Mouse (Mus musculus) gastrocnemius, postnatal 4 days (tissue): ENCODE data around the gene Vav3. TPM values are rescaled to one million over a fixed set of nuclear protein-coding genes. Genes with fewer than 3 reads are reported as not detected.
A peak's percentile ranks its signal among the peaks of the same experiment; 100 is the strongest.

Source experiments
- DNase-seq, 2 experiments: peaks; one replicate each; pipeline ENCODE4 v3.0.0; 2021 to 2022; ENCODE audit warnings: low spot score in 2 of 2, mixed read lengths in 2 of 2
- total RNA-seq, 2 experiments: library from RNA; stranded (reverse); gene quantifications; 2 replicates each; pipeline ENCODE4 v1.2.3; 2021

The Vav3 gene
- total RNA-seq, 2 experiments from 2014 or later, result 11.5 to 12.1 TPM

DNA sequence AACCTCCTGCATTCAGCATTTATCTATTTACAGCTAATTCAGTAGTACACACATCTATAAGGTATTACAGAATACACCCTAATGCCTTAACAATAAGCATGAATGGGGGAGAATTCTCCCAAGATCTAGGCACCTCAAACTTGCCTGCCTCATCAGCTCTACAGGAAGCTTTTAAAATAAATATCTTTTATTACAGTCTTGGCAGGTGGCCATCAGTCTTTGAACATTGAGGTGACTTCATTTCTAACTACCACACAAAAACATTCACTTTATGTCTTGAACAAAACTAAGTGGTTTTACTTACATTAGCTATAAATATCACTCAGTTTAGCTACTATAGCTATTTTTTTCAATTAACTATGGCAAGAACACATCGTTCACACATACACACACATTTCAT, 332.5 kb downstream of the Vav3 start:
- no peak for DNase-seq

DNA sequence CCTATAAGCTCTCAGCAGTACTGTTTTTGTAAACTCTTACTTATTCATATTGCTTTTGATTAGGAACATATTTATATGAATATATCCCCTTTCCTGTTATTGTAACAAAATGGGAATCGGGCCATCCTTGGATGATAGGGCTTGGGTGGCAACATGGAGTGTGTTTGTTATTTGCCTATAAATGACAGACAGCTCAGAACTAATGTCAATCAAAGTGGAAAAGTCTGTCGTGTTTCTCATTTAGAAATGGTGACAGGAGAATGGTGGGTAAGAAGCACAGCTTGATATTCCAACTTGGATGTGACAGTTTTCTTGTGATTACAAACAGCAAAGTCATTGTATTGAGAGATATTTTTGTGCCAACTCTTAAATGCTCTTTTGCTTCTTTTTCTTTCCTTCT, 339.8 kb downstream of the Vav3 start:
- DNase-seq, result no peak

DNA sequence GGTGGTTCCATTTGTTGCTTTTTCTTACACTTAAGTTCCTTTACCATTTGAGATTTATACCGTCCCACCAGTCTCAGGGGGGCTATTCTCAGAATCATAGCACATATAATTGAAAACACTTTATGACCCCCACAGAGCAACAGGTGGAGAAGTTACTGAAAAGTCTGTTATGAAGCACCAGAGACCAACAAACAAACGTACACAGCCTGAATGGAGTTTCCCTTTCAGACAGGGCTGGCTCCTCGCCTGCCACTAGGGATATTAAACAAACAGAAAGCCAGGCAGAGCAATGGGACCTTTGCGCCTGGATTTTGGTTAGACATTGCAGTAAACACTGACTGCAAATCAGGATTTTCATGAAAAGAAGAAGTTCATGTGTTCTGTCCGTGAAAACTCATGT, 341.4 kb downstream of the Vav3 start:
- no peak for DNase-seq

DNA sequence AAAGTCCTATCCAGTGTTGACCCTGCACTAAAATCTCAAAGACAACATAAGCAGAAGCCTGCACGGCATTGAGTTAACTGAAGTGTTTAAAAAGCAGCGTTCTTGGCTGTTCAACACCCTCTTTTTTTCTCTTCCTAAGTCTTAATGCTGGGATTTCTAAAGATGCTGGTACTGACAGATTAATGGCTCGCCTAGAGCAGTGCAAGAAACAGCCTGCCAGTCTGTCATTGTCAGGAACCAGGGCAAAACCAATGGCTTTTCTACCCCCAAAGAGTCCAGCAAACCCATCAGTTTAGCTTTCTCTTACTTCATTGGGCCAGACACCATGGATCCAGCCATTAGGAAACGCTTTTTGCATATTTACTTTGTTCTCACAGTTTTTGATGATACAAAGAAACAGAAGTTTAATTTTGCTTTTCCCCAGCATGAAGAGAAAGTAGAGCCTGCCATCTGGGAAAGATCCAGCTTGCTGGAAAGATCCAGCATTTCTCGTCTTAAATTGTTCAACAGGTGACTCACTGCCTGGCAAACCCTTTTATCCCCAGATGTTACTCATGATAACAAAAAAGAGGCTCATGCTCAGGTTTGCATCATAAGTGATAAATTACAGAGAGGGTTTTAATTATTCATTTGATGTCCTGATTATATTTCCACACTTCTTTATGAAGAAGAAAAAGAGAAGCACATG, 343.3 kb downstream of the Vav3 start:
- DNase-seq, result peak in 1 of 2 experiments; percentile 32

DNA sequence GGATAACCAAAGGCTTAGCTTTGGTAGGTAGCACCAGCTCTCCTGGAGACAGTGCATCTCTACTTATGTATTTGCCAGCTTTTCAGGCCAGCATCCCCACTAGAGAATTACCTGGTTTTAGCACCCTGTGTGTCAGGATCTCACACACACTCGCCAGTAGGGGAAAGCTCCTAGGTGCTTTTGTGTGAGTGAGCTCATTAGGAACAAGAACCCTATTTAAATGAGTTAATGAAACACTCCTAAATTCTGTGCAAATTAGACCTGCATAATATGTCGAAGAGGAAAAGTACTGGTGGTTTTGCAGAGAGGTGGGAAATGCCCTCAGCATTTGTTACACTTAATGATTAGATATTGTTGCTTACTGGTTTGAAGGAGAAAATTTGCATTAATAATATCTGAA, 350.1 kb downstream of the Vav3 start:
- no peak for DNase-seq

DNA sequence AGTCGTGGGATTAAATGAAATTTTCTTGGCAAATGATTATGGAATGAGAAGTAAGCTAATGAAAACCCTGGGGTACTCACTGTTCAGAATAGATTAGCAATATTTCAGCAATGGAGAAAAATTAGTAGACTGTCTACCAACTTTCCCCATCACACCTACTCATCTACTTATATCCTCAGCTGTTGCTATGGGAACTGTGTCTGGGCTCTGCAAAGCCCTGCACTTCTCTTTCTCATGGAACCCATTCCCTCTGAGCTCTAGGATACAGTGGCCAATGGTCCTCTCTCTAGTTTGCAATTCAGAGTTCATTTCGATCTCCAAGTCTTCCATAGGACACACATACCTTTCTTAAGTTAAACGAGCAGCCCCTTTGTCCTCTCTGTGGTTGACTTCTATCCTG, 352.2 kb downstream of the Vav3 start:
- DNase-seq, result no peak

DNA sequence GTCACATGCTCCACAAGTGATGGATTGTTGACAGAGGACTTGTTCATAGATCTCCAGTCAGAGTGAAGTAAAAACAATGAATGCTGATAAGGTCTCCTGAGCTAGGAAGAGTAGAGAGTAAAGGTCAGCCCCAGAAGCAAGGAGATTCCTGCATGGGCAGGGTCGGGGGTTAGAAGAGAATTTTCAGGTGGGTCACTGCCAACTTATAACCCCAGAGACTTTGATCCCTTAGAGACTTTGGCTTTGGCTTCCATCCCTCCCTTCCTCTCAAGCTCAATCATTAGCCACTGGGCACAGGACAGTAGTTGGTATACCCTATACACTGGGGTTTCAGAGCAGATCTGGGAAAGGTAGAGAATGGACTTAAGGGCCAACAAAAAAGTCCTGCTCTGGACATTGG, 360.8 kb downstream of the Vav3 start:
- DNase-seq, result no peak

DNA sequence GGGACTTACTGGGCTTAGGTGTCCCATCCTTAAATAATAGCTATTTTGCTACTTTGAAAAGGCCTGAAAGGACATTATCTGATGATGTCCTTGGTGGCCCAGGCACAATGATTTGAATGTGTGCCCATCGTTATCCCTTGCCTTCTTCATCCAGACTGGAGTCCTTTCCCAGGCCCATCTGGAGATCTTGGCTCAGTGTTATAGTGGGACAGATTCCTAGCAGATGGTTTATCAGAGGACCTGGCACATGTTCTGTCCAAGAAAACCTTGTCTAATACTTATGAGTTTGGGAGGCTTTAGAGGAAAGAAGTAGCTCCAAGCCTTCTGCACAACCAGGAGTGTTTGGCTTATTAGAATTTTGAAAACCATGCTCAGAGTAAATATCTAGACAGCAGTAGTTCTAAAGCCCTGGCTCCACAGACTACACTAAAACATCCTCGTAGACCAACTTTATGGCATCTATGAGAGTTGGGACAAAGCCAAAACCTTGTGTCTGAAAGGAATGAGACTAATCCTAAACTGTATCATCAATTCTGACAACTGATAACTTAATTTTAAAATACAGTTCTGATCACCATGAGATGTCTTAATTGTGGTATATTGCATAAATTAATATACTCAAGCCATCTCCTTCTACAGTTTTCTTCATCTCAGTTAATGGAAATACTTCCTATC, 367.5 kb downstream of the Vav3 start:
- DNase-seq, result no peak

DNA sequence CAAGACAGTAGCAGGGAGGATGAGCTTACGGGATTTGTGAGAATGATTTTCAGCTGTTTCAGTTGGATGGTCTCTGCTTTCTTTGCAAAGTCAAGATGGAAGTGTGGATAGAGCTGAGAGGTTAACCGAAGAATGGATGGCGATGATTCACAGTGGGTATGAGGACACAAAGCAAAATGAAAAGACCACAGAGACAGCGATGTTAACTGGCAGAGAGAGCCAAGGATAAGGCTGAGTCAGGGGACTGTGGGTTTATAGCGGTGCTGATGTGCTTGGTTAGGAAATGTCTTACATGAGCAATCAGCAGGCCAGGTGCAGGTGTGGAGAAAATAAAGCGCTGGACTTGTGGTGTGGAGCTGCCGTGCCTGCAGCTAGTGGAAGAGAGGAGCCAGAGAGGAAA, 371.3 kb downstream of the Vav3 start:
- DNase-seq, result no peak

DNA sequence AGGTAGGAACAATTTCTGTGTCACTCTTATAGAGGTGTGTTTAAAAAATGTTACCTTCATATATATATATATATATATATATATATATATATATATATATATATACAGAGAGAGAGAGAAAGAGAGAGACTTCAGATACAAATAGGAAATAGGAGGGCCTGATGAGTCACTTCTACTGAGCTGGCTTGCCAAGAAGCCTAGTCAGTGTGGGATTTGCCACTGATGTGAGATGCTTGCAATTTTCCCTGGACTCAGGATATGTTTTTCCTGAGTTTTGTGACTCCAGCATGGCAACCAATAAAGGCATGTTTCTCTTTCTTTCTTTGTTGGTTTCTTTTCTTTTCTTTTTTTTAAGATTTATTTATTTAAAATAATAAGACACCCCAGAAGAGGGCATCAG, 374.0 kb downstream of the Vav3 start:
- no peak for DNase-seq

DNA sequence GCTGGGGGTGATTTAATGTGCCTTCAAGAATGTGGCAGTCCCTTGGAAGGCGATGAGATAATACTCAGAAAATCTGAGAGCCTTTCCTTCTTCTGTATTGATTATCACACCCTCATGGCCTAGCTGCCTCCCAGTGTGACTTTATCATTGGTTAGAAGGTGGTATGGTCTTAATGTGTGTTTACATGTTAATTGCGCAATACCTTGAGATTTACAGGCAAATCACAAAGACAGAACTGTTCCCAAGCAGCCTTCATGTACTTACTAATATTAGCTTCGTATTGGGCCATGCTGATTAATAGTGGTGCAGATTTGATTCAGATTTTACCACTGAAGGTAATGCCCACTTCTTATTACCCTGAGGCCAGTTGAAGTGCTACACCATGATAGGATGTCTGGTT, 381.3 kb downstream of the Vav3 start:
- DNase-seq, result no peak

DNA sequence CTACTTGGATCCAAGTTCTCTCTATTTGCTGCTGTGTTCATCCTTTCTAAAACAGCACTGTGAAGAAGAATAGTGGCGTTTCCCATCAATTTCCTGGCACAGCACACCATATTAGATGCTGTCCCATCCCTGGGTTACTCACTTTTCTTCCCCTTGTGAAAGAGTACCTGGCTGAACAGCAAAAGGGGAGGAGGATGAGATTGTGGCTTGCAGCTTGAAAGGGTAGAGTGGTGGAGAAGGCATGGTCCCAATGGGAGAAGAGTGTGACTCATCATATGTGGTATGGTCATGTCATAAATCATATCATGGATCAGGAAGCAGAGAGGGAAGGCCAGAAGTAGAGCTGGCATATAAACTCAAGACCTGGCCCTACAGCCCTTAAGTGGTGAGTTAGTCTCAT, 386.3 kb downstream of the Vav3 start:
- DNase-seq, result no peak

DNA sequence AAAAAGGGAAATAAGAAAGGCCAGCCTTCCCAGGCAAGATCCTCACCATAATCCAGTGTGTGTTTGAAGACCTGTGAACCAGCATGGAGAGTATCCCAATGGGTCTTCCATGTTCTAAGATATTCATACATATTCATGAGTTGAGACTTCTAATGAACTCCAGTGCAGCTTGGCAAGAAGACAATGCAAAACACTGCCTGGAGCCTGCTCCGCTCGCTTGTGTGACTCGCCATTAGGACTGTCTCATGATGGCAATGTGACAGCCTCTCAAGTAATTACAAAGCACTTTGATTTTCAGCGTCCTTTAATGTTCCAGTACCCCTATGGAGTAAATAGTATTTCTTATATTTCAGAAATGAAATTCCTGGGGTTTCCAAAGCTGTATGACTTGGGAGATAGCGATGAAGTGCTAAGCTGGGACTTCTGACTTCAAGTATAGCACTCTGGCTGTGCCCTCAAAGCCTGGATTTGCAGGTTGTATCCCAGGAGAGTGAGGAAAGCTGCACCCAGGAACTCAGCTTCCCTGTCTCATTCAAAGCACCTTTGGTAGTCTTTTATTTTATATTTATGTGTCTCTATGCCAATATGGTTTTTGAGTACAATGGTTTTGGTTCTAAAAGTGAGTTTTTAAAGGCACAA, 391.3 kb downstream of the Vav3 start:
- no peak for DNase-seq

DNA sequence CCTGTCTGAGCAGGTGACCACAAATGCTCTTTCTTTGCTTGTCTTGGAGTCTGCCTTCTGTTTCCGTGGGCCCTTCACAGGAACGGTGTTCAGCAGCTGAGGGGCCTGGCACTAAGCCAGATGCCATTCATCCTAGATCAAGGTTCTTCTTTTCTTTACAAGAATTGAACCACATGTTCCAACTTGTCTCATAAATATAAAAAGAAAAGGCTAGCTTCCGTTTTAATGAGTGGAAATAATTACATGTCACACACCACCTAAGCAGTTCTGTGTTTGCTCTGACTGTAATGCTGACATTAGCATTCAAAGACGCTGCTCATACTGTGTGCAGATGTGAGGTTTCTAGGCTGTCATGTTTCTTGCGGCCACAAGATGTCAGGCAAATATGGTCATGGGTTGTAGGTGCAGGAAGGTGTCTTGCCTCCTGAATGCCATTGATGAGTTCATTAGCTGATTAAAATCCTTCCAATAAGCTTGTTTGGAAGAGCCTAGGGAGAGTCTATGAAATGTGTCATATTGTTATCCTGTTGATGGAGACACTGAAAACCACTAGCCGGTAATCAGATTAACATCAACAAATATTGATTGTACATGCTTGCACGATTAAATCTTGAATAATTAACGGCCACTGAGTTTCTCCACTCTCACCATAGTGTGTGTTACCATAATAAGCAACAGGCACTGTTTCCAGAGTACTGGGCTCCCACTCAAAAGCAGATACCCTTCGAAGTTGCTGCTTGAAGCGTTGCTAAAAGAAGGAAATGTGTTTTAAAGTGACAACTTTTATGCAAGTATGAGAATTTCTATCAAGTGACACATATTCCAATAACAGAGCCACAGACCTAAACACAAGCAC, 392.1 kb downstream of the Vav3 start:
- no peak for DNase-seq

Other genes starting within 250 kb of the Vav3 start
- gene Slc25a24, start 217.5 kb upstream of the Vav3 start, total RNA-seq, result 10 to 100 TPM; 40.2 to 50.6 TPM